Mouse (Mus musculus): Measurements from ENCODE around the gene Usp48.

DNA sequence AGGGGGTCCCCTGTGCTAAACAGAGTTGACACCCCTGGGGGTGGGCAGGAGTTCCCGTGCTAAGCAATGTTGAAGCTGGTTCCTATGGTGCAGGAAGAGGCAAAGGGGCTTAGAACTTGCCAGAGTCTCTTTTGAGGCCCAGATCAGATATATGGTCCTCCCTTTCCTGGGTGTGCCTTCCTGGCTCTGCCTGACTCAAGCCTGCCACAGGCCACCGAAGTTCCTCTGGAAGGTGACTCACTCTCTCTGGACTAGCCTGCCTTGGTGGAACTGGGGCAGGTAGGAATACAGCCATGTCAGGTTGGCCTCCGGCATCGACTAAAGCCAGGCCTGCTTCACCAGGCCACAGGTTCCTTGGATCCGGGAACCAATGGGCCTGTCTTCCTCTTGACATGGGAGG is 109.5 kb downstream of the Usp48 start:
- TF ChIP-seq GATA1 (IDR thresholded peaks at IDR 0.05; ENCODE audit: borderline replicate concordance, low read length) (no peak), FLI1 (IDR thresholded peaks at IDR 0.05; ENCODE audit: low read length) (no peak)

Data from megakaryocyte, embryonic 14.5 days (primary cell).